Mouse (Mus musculus) E14TG2a.4 (cell line): ENCODE measurements around the gene Efcab11.

Experiments used
- H3K27me3 ChIP-seq: 2 replicates; pipeline ENCODE4 v1.6.1; 2014; ENCODE audit warnings: low read length, control low read depth; ENCODE audit not compliant: insufficient read depth
- H3K36me3 ChIP-seq: 2 replicates; pipeline ENCODE4 v1.6.1; 2014; ENCODE audit warnings: low read length, control low read depth; ENCODE audit not compliant: insufficient read depth
- H3K4me1 ChIP-seq: replicated peaks from 2 replicates; pipeline ENCODE4 v1.6.1; 2014; ENCODE audit warnings: low read depth, low read length, control low read depth
- H3K4me3 ChIP-seq: replicated peaks from 2 replicates; pipeline ENCODE4 v1.5.1; 2014; ENCODE audit warnings: mild to moderate bottlenecking, low read length
- H3K9me3 ChIP-seq: 2 replicates; pipeline ENCODE4 v1.6.1; 2014; ENCODE audit warnings: low read length, control low read depth
- CTCF ChIP-seq: conservative IDR thresholded peaks from 2 replicates; pipeline ENCODE4 v1.5.1; 2014; ENCODE audit warnings: low read length
- NANOG ChIP-seq: IDR thresholded peaks from 2 replicates; pipeline ENCODE4 v1.6.1; 2014; ENCODE audit warnings: borderline replicate concordance, low read length, mixed read lengths
- POU5F1 ChIP-seq: IDR thresholded peaks from 2 replicates; pipeline ENCODE4 v1.6.1; 2014; ENCODE audit warnings: low read length, borderline replicate concordance

Gene Efcab11

GRCm38 (mm10) chr12:99780396-99780795 is 103.8 kb downstream of the Efcab11 start:
- H3K4me3 ChIP-seq, result no peak overlapping the region
- H3K27me3 ChIP-seq, result no peaks in the 10 kb centered on the region
- no peaks in the 10 kb centered on the region for H3K9me3 ChIP-seq
- H3K4me1 ChIP-seq, result peaks cover 26% of the 10 kb centered on the region
- H3K36me3 ChIP-seq, result no peaks in the 10 kb centered on the region
- no peak for TF ChIP-seq NANOG
- TF ChIP-seq CTCF, result no peak
- no peak for TF ChIP-seq POU5F1

GRCm38 (mm10) chr12:99779908-99780307 is 104.3 kb downstream of the Efcab11 start:
- TF ChIP-seq NANOG (no peak), POU5F1 (no peak), CTCF (no peak)
- H3K4me3 ChIP-seq, result no peak overlapping the region
- no peaks in the 10 kb centered on the region for H3K9me3 ChIP-seq
- peaks cover 26% of the 10 kb centered on the region for H3K4me1 ChIP-seq
- no peaks in the 10 kb centered on the region for H3K36me3 ChIP-seq
- no peaks in the 10 kb centered on the region for H3K27me3 ChIP-seq

DNA sequence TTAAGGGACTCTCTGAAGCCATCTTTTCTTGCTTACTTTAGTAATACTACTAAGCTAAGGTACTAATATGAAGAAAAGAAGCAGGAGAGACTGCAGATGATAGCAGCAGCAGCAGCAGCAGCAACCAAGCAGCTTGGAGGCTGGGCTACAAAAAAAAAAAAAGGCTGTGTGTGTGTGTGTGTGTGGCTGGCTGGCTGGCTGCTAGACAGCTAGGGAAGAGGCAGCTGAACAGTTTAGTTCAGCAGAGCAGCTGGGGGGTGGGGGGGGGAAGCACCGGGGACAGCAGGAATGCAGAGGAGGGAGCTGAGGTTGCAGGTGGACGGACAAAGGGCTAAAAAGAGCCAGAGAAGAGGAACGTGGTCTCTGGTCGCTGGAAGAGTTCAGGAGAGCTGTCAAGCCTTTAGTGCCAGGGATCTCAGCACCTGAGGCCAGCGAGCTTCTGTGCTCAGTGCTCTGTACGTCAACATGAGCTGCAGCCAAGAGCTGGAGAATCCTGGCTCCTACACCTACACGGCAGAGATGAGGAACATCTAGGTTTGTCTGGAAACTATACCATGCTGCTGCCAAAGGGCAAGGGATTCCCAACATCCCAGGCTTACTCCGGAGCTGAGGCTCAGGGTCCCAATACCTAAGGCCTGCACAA is 107.6 kb downstream of the Efcab11 start:
- no peak overlapping the region for H3K4me3 ChIP-seq
- no peaks in the 10 kb centered on the region for H3K36me3 ChIP-seq
- H3K4me1 ChIP-seq, result peaks cover 31% of the 10 kb centered on the region
- H3K27me3 ChIP-seq, result no peaks in the 10 kb centered on the region
- TF ChIP-seq NANOG, result no peak
- H3K9me3 ChIP-seq, result no peaks in the 10 kb centered on the region

DNA sequence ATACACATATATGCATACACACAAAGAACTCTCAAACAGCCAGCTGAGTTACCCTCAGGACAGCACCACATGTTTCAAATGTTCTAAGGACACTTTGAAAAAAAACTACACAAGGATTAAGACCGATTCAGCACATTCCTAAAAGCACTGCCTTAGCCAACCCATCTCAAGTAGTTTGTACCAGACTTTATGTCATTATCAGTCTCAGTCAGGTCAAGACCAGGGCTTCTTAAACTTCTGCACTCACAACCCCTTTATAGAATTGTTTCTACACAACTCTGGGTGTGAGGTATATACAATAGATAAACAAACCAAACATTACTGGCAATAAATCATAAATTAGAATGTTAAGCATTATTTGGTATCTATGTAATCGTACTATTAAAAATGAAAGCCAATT is 109.4 kb downstream of the Efcab11 start:
- Histone ChIP-seq H3K9me3 (no peaks in the 10 kb centered on the region), H3K4me1 (peaks cover 31% of the 10 kb centered on the region), H3K27me3 (no peaks in the 10 kb centered on the region), H3K36me3 (no peaks in the 10 kb centered on the region), H3K4me3 (no peak overlapping the region)
- TF ChIP-seq CTCF (no peak), NANOG (no peak), POU5F1 (no peak)

DNA sequence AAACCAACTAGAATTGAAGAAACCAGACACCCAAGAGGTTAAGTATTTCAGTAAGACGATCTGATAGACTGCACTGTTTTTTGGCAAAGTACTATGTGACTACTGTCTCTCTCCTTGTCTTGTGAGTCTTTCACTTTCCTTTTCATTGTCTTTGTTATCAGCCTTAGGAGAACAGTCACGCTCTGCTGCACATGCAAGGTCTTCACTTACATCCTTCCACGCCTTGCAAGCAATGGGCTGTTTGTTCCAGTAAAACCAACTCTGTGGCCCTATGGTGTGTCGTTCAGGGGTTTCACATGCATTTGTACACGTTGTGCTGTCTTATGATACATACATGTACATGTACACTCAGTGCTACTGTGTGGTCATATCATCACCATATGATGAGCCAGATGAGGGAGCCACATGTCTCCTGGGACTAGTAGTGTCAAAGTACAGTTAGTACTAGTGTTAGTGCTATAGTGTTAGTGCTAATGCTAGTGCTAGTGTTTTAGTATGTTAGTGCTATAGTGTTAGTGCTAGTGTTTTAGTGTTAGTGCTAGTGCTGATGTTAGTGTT is 110.5 kb downstream of the Efcab11 start:
- Histone ChIP-seq H3K4me3 (no peak overlapping the region), H3K27me3 (no peaks in the 10 kb centered on the region), H3K36me3 (no peaks in the 10 kb centered on the region), H3K4me1 (peaks cover 25% of the 10 kb centered on the region), H3K9me3 (no peaks in the 10 kb centered on the region)
- no peak for TF ChIP-seq POU5F1
- TF ChIP-seq NANOG, result no peak
- TF ChIP-seq CTCF, result no peak

GRCm38 (mm10) chr12:99771018-99771417 is 113.2 kb downstream of the Efcab11 start:
- TF ChIP-seq CTCF (no peak), NANOG (no peak), POU5F1 (no peak)
- Histone ChIP-seq H3K4me1 (peaks cover 18% of the 10 kb centered on the region), H3K36me3 (no peaks in the 10 kb centered on the region), H3K9me3 (peaks cover 10% of the 10 kb centered on the region; the same call in 1 of the 2 replicates), H3K4me3 (no peak overlapping the region), H3K27me3 (no peaks in the 10 kb centered on the region)

DNA sequence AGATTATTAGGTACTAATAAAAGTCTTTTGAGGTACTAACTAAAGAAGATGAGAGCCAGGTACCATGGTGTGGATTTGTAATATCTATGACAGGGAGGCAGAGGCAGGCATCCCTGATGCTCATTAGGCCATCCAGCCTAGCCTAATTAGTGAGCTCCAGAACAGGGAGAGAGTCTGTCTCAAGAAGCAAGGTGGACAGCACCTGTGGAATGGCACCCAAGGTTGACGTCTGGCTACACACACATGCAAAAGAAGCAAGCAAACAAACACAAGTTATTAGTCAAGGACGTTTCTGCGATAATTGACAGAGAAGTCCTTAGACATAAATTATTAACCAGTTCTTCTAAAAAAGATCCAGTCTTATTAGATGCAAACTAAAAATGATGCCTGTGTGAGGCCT is 114.6 kb downstream of the Efcab11 start:
- H3K4me3 ChIP-seq, result no peak overlapping the region
- H3K4me1 ChIP-seq, result peaks cover 32% of the 10 kb centered on the region
- H3K9me3 ChIP-seq, result peaks cover 10% of the 10 kb centered on the region; the same call in 1 of the 2 replicates
- TF ChIP-seq CTCF (no peak), POU5F1 (no peak), NANOG (no peak)
- no peaks in the 10 kb centered on the region for H3K27me3 ChIP-seq
- H3K36me3 ChIP-seq, result no peaks in the 10 kb centered on the region

DNA sequence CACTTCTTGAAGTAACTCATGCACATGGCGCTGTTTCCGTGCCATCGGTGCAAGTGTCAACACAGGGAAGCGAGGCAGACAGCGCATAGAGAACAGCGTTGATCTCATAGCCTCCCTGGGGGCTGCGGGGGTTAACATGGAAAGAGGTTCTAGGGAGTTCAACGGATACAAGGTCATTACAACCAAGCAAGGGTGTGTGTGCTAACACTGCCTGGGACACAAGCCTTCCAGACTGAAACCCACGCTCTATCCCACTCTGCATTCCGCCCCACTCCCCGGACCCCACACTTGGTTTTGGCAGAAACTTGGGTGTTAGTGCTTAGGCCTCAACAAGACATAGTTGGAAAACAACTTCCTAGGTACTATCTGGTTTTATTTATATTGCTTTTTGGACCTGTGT is 116.5 kb downstream of the Efcab11 start:
- Histone ChIP-seq H3K4me1 (peaks cover 39% of the 10 kb centered on the region), H3K27me3 (no peaks in the 10 kb centered on the region), H3K4me3 (no peak overlapping the region), H3K9me3 (peaks cover 13% of the 10 kb centered on the region; the same call in 1 of the 2 replicates), H3K36me3 (no peaks in the 10 kb centered on the region)
- TF ChIP-seq CTCF, result no peak
- no peak for TF ChIP-seq NANOG
- no peak for TF ChIP-seq POU5F1

GRCm38 (mm10) chr12:99765979-99766378 is 118.3 kb downstream of the Efcab11 start:
- Histone ChIP-seq H3K27me3 (no peaks in the 10 kb centered on the region), H3K4me1 (peaks cover 39% of the 10 kb centered on the region), H3K36me3 (no peaks in the 10 kb centered on the region), H3K9me3 (peaks cover 29% of the 10 kb centered on the region), H3K4me3 (peak overlapping the region; percentile 13; the same call in 1 of the 2 replicates)
- TF ChIP-seq NANOG (no peak), CTCF (no peak), POU5F1 (no peak)
